Mouse (Mus musculus) myocyte (in vitro differentiated cells): ENCODE measurements around the gene Olfr1221. TPM values are rescaled to one million over a fixed set of nuclear protein-coding genes. Genes with fewer than 3 reads are reported as not detected.

ENCODE experiments used
- H3K27me3 ChIP-seq: one replicate; pipeline ENCODE4 v1.6.1; 2011; ENCODE audit not compliant: control insufficient read depth, insufficient read depth, insufficient read length
- H3K36me3 ChIP-seq: one replicate; pipeline ENCODE4 v1.6.1; 2011; ENCODE audit not compliant: control insufficient read depth, insufficient read depth
- H3K4me2 ChIP-seq: one replicate; pipeline ENCODE4 v1.6.1; 2011; ENCODE audit warnings: low read depth, control low read depth
- H3K4me3 ChIP-seq: one replicate; pipeline ENCODE4 v1.5.1; 2011; ENCODE audit warnings: mild to moderate bottlenecking, control low read depth, moderate library complexity
- H3K79me2 ChIP-seq: one replicate; pipeline ENCODE4 v1.6.1; 2011; ENCODE audit not compliant: control insufficient read depth, insufficient read depth
- H3ac ChIP-seq: one replicate; pipeline ENCODE4 v1.6.1; 2011; ENCODE audit not compliant: control insufficient read depth, insufficient read length
- CEBPB ChIP-seq: IDR thresholded peaks from 2 replicates; pipeline ENCODE4 v1.6.1; 2011; ENCODE audit warnings: mild to moderate bottlenecking, moderate library complexity; ENCODE audit not compliant: poor library complexity, insufficient read depth, severe bottlenecking
- E2F4 ChIP-seq: IDR thresholded peaks from one replicate; pipeline ENCODE4 v1.6.1; 2011; ENCODE audit warnings: mild to moderate bottlenecking, control low read depth, moderate library complexity; ENCODE audit not compliant: insufficient read depth
- MAX ChIP-seq: IDR thresholded peaks from one replicate; pipeline ENCODE4 v1.6.1; 2011; ENCODE audit warnings: low read depth, mild to moderate bottlenecking, control low read depth
- MYOD1 ChIP-seq, 3 experiments: IDR thresholded peaks; one replicate each; pipeline ENCODE4 v1.6.1; 2011; ENCODE audit warnings: control low read depth in 2 of 3, low read depth in 2 of 3, mild to moderate bottlenecking in 2 of 3, moderate library complexity in 1 of 3; ENCODE audit not compliant: insufficient read length in 2 of 3, control insufficient read depth in 1 of 3
- MYOG ChIP-seq, 3 experiments: IDR thresholded peaks; one replicate each; pipeline ENCODE4 v1.6.1; 2011; ENCODE audit warnings: control low read depth in 2 of 3, low read depth in 2 of 3, mild to moderate bottlenecking in 2 of 3; ENCODE audit not compliant: insufficient read length in 2 of 3, control insufficient read depth in 1 of 3, insufficient read depth in 1 of 3
- POLR2A ChIP-seq: IDR thresholded peaks from one replicate; pipeline ENCODE4 v1.6.1; 2011; ENCODE audit warnings: low read depth, mild to moderate bottlenecking, control low read depth, moderate library complexity; ENCODE audit not compliant: insufficient read length
- POLR2AphosphoS2 ChIP-seq: IDR thresholded peaks from one replicate; pipeline ENCODE4 v1.6.1; 2011; ENCODE audit warnings: low read depth, control low read depth; ENCODE audit not compliant: insufficient read length
- REST ChIP-seq: IDR thresholded peaks from one replicate; pipeline ENCODE4 v1.6.1; 2011; ENCODE audit warnings: mild to moderate bottlenecking, control low read depth, moderate library complexity; ENCODE audit not compliant: insufficient read depth, insufficient read length
- SRF ChIP-seq: IDR thresholded peaks from one replicate; pipeline ENCODE4 v1.6.1; 2011; ENCODE audit warnings: low read depth; ENCODE audit not compliant: control insufficient read depth, insufficient read length
- TCF12 ChIP-seq: IDR thresholded peaks from one replicate; pipeline ENCODE4 v1.6.1; 2011; ENCODE audit warnings: mild to moderate bottlenecking, control low read depth; ENCODE audit not compliant: poor library complexity, insufficient read depth, severe bottlenecking
- TCF3 ChIP-seq: IDR thresholded peaks from one replicate; pipeline ENCODE4 v1.6.1; 2011; ENCODE audit warnings: low read depth, control low read depth; ENCODE audit not compliant: insufficient read length
- USF1 ChIP-seq: IDR thresholded peaks from one replicate; pipeline ENCODE4 v1.6.1; 2011; ENCODE audit warnings: low read depth, mild to moderate bottlenecking, control low read depth, moderate library complexity
- polyA plus RNA-seq: library from polyadenylated mRNA; unstranded; fragments of >200 nt; fragmentation: generic; extraction: Trizol; gene quantifications from one replicate; pipeline ENCODE4 v1.2.1, GENCODE M21; 2012; ENCODE audit warnings: missing spikeins

Gene Olfr1221
- polyA plus RNA-seq, 1 experiment = not detected

DNA sequence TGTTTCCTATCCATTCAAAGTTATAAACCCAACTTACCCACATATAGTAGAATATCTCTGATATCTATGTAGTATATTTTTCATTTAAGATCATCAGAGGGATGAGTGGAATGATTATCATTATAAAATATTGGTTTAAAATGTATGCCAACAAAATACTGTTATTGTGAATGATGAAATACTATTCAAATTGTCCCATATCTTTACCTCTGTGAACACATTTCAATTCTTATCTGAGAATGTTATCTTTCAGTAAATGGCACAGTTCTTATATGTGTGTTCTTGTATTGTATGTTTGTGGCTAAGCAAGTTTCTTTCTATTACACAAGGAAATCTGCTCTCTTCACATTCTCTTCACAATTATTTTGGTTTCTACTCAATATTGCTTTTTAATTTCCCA is 11.4 kb downstream of the Olfr1221 start:
- Histone ChIP-seq H3ac (no peak overlapping the region), H3K4me3 (no peak overlapping the region), H3K27me3 (no peaks in the 10 kb centered on the region), H3K4me2 (no peak overlapping the region), H3K79me2 (no peaks in the 10 kb centered on the region), H3K36me3 (no peaks in the 10 kb centered on the region)
- no peak for TF ChIP-seq REST
- TF ChIP-seq TCF12 = no peak
- no peak for TF ChIP-seq CEBPB
- TF ChIP-seq USF1 = no peak
- no peak for TF ChIP-seq POLR2AphosphoS2
- TF ChIP-seq E2F4 = no peak
- TF ChIP-seq MYOD1 (IDR thresholded peaks at IDR 0.05; ENCODE audit: control insufficient read depth in 1 of 3, insufficient read length in 2 of 3, low read depth in 2 of 3) = no peak
- TF ChIP-seq TCF3 = no peak
- no peak for TF ChIP-seq MYOG (IDR thresholded peaks at IDR 0.05; ENCODE audit: control insufficient read depth in 1 of 3, insufficient read depth in 1 of 3, insufficient read length in 2 of 3, low read depth in 2 of 3)
- TF ChIP-seq SRF = no peak
- TF ChIP-seq POLR2A = no peak
- no peak for TF ChIP-seq MAX

GRCm38 (mm10) chr2:89093848-89094247 is 23.2 kb downstream of the Olfr1221 start:
- no peaks in the 10 kb centered on the region for H3K36me3 ChIP-seq
- H3K4me3 ChIP-seq = no peak overlapping the region
- no peaks in the 10 kb centered on the region for H3K27me3 ChIP-seq
- H3K79me2 ChIP-seq = no peaks in the 10 kb centered on the region
- no peak overlapping the region for H3ac ChIP-seq
- H3K4me2 ChIP-seq = no peak overlapping the region
- TF ChIP-seq SRF (no peak), USF1 (no peak), MYOD1 (IDR thresholded peaks at IDR 0.05; ENCODE audit: control insufficient read depth in 1 of 3, insufficient read length in 2 of 3, low read depth in 2 of 3) (no peak), E2F4 (no peak)

GRCm38 (mm10) chr2:89083413-89083812 is 33.7 kb downstream of the Olfr1221 start, which contains the start of gene Olfr1219:
Olfr1219 (minus strand) TSS chr2:89083513.
- H3K36me3 ChIP-seq = no peaks in the 10 kb centered on the region
- no peaks in the 10 kb centered on the region for H3K27me3 ChIP-seq
- no peak for TF ChIP-seq E2F4
- TF ChIP-seq POLR2A = no peak
- TF ChIP-seq USF1 = no peak
- TF ChIP-seq POLR2AphosphoS2 = no peak
- TF ChIP-seq TCF3 = no peak
- no peak for TF ChIP-seq MYOD1 (IDR thresholded peaks at IDR 0.05; ENCODE audit: control insufficient read depth in 1 of 3, insufficient read length in 2 of 3, low read depth in 2 of 3)
- no peak for TF ChIP-seq MYOG (IDR thresholded peaks at IDR 0.05; ENCODE audit: control insufficient read depth in 1 of 3, insufficient read depth in 1 of 3, insufficient read length in 2 of 3, low read depth in 2 of 3)
- TF ChIP-seq SRF = no peak
- no peak for TF ChIP-seq REST
- TF ChIP-seq TCF12 = no peak
- TF ChIP-seq MAX = no peak
- no peak for TF ChIP-seq CEBPB
- H3K4me2 ChIP-seq = no peak within 1 kb of the TSS
- no peak within 1 kb of the TSS for H3ac ChIP-seq
- H3K79me2 ChIP-seq = no peaks in the 10 kb centered on the region
- H3K4me3 ChIP-seq = no peak within 1 kb of the TSS

- Histone ChIP-seq H3ac (no peak overlapping the region), H3K27me3 (no peaks in the 10 kb centered on the region), H3K4me3 (no peak overlapping the region), H3K36me3 (no peaks in the 10 kb centered on the region), H3K4me2 (no peak overlapping the region), H3K79me2 (no peaks in the 10 kb centered on the region)
- TF ChIP-seq MYOD1 (IDR thresholded peaks at IDR 0.05; ENCODE audit: control insufficient read depth in 1 of 3, insufficient read length in 2 of 3, low read depth in 2 of 3) (no peak), TCF12 (no peak), USF1 (no peak), CEBPB (no peak), MAX (no peak), REST (no peak), POLR2A (no peak), SRF (no peak), MYOG (IDR thresholded peaks at IDR 0.05; ENCODE audit: control insufficient read depth in 1 of 3, insufficient read depth in 1 of 3, insufficient read length in 2 of 3, low read depth in 2 of 3) (no peak), TCF3 (no peak), POLR2AphosphoS2 (no peak)
Observed at GRCm38 (mm10) chr2:89081487-89081886, 35.6 kb downstream of the Olfr1221 start.

DNA sequence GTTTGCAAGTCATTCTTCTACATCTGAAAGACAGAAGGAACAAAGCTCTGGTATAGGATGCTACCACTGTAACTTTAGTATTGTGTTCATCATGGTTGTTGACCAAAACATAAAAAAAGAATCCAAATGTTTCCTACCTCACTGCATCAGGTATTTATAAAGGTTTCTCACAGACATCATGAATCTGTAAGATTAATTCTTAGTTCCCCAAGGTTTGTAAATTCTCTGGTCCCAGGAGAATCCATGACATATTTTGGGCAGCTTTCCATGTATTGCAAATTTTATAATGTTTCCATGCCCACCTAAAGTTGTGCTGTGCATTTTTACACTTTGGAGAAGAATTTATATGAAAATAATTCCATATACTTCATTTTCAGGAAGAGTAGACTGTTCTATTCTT is 56.0 kb downstream of the Olfr1221 start, which contains the start of gene Olfr1218:
Gene Olfr1218, minus strand, starts transcription at position 101 of the 400 bp plus-strand sequence.
- H3K4me3 ChIP-seq = no peak within 1 kb of the TSS
- H3K79me2 ChIP-seq = no peaks in the 10 kb centered on the region
- H3K36me3 ChIP-seq = no peaks in the 10 kb centered on the region
- H3K27me3 ChIP-seq = no peaks in the 10 kb centered on the region
- H3K4me2 ChIP-seq = no peak within 1 kb of the TSS
- TF ChIP-seq CEBPB (no peak), TCF3 (no peak), E2F4 (no peak), POLR2A (no peak), MYOG (IDR thresholded peaks at IDR 0.05; ENCODE audit: control insufficient read depth in 1 of 3, insufficient read depth in 1 of 3, insufficient read length in 2 of 3, low read depth in 2 of 3) (no peak), SRF (no peak), MYOD1 (IDR thresholded peaks at IDR 0.05; ENCODE audit: control insufficient read depth in 1 of 3, insufficient read length in 2 of 3, low read depth in 2 of 3) (no peak), USF1 (no peak)
- H3ac ChIP-seq = no peak within 1 kb of the TSS

Other genes with a start within 250 kb of the Olfr1221 start
- not detected for gene Olfr1208, start 215.0 kb downstream of the Olfr1221 start, polyA plus RNA-seq
- gene Olfr1209, start 202.1 kb downstream of the Olfr1221 start, polyA plus RNA-seq = not detected
- not detected for gene Olfr1211, start 179.2 kb downstream of the Olfr1221 start, polyA plus RNA-seq
- gene Olfr1212, start 163.3 kb downstream of the Olfr1221 start, polyA plus RNA-seq = not detected
- gene Gm13762, start 137.0 kb downstream of the Olfr1221 start, polyA plus RNA-seq = not detected
- gene Olfr1214, start 124.6 kb downstream of the Olfr1221 start, polyA plus RNA-seq = not detected
- gene Olfr1215, start 110.3 kb downstream of the Olfr1221 start, polyA plus RNA-seq = not detected
- gene Olfr1216, start 98.9 kb downstream of the Olfr1221 start, polyA plus RNA-seq = not detected
- not detected for gene Olfr1217, start 85.2 kb downstream of the Olfr1221 start, polyA plus RNA-seq
- gene Olfr1218, start 56.1 kb downstream of the Olfr1221 start, polyA plus RNA-seq = not detected
- gene Olfr1219, start 33.8 kb downstream of the Olfr1221 start, polyA plus RNA-seq = not detected
- not detected for gene Olfr1220, start 10.4 kb downstream of the Olfr1221 start, polyA plus RNA-seq
- gene Olfr1222, start 15.8 kb upstream of the Olfr1221 start, polyA plus RNA-seq = not detected
- gene Olfr1223, start 34.3 kb upstream of the Olfr1221 start, polyA plus RNA-seq = not detected
- gene Olfr1224-ps1, start 46.8 kb upstream of the Olfr1221 start, polyA plus RNA-seq = not detected
- gene Olfr1225, start 57.4 kb upstream of the Olfr1221 start, polyA plus RNA-seq = not detected
- not detected for gene Olfr1226, start 82.8 kb upstream of the Olfr1221 start, polyA plus RNA-seq
- gene Olfr1228, start 136.8 kb upstream of the Olfr1221 start, polyA plus RNA-seq = not detected
- not detected for gene Olfr1229, start 170.7 kb upstream of the Olfr1221 start, polyA plus RNA-seq
- not detected for gene Olfr1230, start 180.0 kb upstream of the Olfr1221 start, polyA plus RNA-seq
- gene Olfr1231, start 189.8 kb upstream of the Olfr1221 start, polyA plus RNA-seq = not detected
- not detected for gene Olfr1232, start 212.4 kb upstream of the Olfr1221 start, polyA plus RNA-seq
- not detected for gene Olfr1233, start 225.1 kb upstream of the Olfr1221 start, polyA plus RNA-seq
- not detected for gene Olfr1234, start 247.6 kb upstream of the Olfr1221 start, polyA plus RNA-seq